Mouse (Mus musculus) neutrophil, adult 5-6 weeks (primary cell): Measurements from ENCODE around the gene Rhot2. TPM values are rescaled to one million over a fixed set of nuclear protein-coding genes. Genes with fewer than 3 reads are reported as not detected.

ENCODE experiments used
- total RNA-seq: library from RNA; stranded (forward); fragments of 200-1000 nt; gene quantifications from 2 replicates; pipeline ENCODE4 v1.2.3, GENCODE M21; 2017

Rhot2 gene
- total RNA-seq, 1 experiment from 2014 or later, result 34.6 TPM

Other genes starting within 250 kb of the Rhot2 start
- not detected in 2 replicates for gene Gng13, start 127.7 kb downstream of the Rhot2 start, total RNA-seq
- 1.5 and 2.3 TPM in 2 replicates for gene Chtf18, start 117.4 kb downstream of the Rhot2 start, total RNA-seq
- 1.7 and 2.2 TPM in 2 replicates for gene Rpusd1, start 117.2 kb downstream of the Rhot2 start, total RNA-seq
- not detected in 2 replicates for gene Mslnl, start 108.8 kb downstream of the Rhot2 start, total RNA-seq
- 1.6 TPM in 1 of 2 replicates, not detected in the other for gene Msln, start 90.5 kb downstream of the Rhot2 start, total RNA-seq
- 36.2 and 41.3 TPM in 2 replicates for gene Narfl, start 71.1 kb downstream of the Rhot2 start, total RNA-seq
- gene Haghl, start 59.2 kb downstream of the Rhot2 start, total RNA-seq, result 21.5 and 24.7 TPM in 2 replicates
- 0.25 TPM in 1 of 2 replicates, not detected in the other for gene Ccdc78, start 58.3 kb downstream of the Rhot2 start, total RNA-seq
- 23.6 and 33.3 TPM in 2 replicates for gene Fam173a, start 52.0 kb downstream of the Rhot2 start, total RNA-seq
- gene AC134908.4, start 49.2 kb downstream of the Rhot2 start, total RNA-seq, result not detected in 2 replicates
- 3.5 and 4.4 TPM in 2 replicates for gene Metrn, start 47.7 kb downstream of the Rhot2 start, total RNA-seq
- not detected in 2 replicates for gene Fbxl16, start 35.8 kb downstream of the Rhot2 start, total RNA-seq
- gene Wdr24, start 21.2 kb downstream of the Rhot2 start, total RNA-seq, result 12.9 and 13.4 TPM in 2 replicates
- 10.9 and 11.0 TPM in 2 replicates for gene Jmjd8, start 16.0 kb downstream of the Rhot2 start, total RNA-seq
- gene Stub1, start 11.4 kb downstream of the Rhot2 start, total RNA-seq, result 74.8 and 79.7 TPM in 2 replicates
- gene Rhbdl1, start 7.6 kb downstream of the Rhot2 start, total RNA-seq, result 1.5 TPM in 1 of 2 replicates, not detected in the other
- gene Gm20683, start 3.1 kb downstream of the Rhot2 start, total RNA-seq, result 3.4 and 5.6 TPM in 2 replicates
- 7.4 and 8.4 TPM in 2 replicates for gene Wdr90, start 16.6 kb upstream of the Rhot2 start, total RNA-seq
- gene Mcrip2, start 23.9 kb upstream of the Rhot2 start, total RNA-seq, result 1.2 TPM in 1 of 2 replicates, not detected in the other
- 5.8 and 7.1 TPM in 2 replicates for gene Mettl26, start 30.2 kb upstream of the Rhot2 start, total RNA-seq
- gene Wfikkn1, start 36.0 kb upstream of the Rhot2 start, total RNA-seq, result 2.0 and 3.0 TPM in 2 replicates
- 6.5 and 7.8 TPM in 2 replicates for gene Rab40c, start 74.9 kb upstream of the Rhot2 start, total RNA-seq
- gene Pigq, start 100.1 kb upstream of the Rhot2 start, total RNA-seq, result 23.3 and 28.6 TPM in 2 replicates
- not detected in 2 replicates for gene Nhlrc4, start 100.1 kb upstream of the Rhot2 start, total RNA-seq
- gene A930017K11Rik, start 107.7 kb upstream of the Rhot2 start, total RNA-seq, result not detected in 2 replicates
- gene Capn15, start 140.9 kb upstream of the Rhot2 start, total RNA-seq, result 9.2 and 10.2 TPM in 2 replicates
- gene Rab11fip3, start 224.7 kb upstream of the Rhot2 start, total RNA-seq, result 2.8 and 3.7 TPM in 2 replicates
- gene Decr2, start 245.5 kb upstream of the Rhot2 start, total RNA-seq, result 5.0 and 5.5 TPM in 2 replicates